Mouse (Mus musculus): ENCODE results near the gene Pld2. TPM values are rescaled to one million over a fixed set of nuclear protein-coding genes. Genes with fewer than 3 reads are reported as not detected.

Pld2 gene
- total and polyA plus RNA-seq, 2 experiments from 2014 or later = 6.8 to 18.5 TPM

- no peaks in the 10 kb centered on the region for H3K9me3 ChIP-seq (replicated peaks; ENCODE audit: control insufficient read depth, low read length)
- no peak overlapping the region for H3K27ac ChIP-seq (ENCODE audit: low read depth)
- no peak overlapping the region for H3K9ac ChIP-seq (replicated peaks; ENCODE audit: low read depth, low read length)
- no peak for TF ChIP-seq CTCF (IDR thresholded peaks at IDR 0.05; ENCODE audit: low read depth)
- TF ChIP-seq EP300 (IDR thresholded peaks at IDR 0.05; ENCODE audit: low read depth) = no peak
- ATAC-seq (ENCODE audit: insufficient read depth, low read depth) = no peak
- no peaks in the 10 kb centered on the region for H3K4me1 ChIP-seq (ENCODE audit: control insufficient read depth, insufficient read depth)
- H3K27me3 ChIP-seq (ENCODE audit: control insufficient read depth, insufficient read depth, low read length) = peaks cover 10% of the 10 kb centered on the region; the same call in 1 of the 2 replicates
- 63% methylated on average over 7 of the region's 7 CpGs for WGBS
- H3K4me2 ChIP-seq (ENCODE audit: low read depth, low read length) = no peak overlapping the region
- DNase-seq (ENCODE audit: low spot score) = no peak
- no peaks in the 10 kb centered on the region for H3K36me3 ChIP-seq (replicated peaks; ENCODE audit: control insufficient read depth, insufficient read depth, low read length)
- H3K4me3 ChIP-seq (ENCODE audit: low read depth, low read length) = no peak overlapping the region
Measured at GRCm38 (mm10) chr11:70512709-70513342, 27.0 kb upstream of the Pld2 start.

GRCm38 (mm10) chr11:70513520-70513919 is 26.3 kb upstream of the Pld2 start:
- Histone ChIP-seq H3K9ac (replicated peaks; ENCODE audit: low read depth, low read length) (no peak overlapping the region), H3K27ac (ENCODE audit: low read depth) (no peak overlapping the region), H3K4me3 (ENCODE audit: low read depth, low read length) (no peak overlapping the region), H3K36me3 (replicated peaks; ENCODE audit: control insufficient read depth, insufficient read depth, low read length) (no peaks in the 10 kb centered on the region), H3K9me3 (replicated peaks; ENCODE audit: control insufficient read depth, low read length) (no peaks in the 10 kb centered on the region), H3K4me1 (ENCODE audit: control insufficient read depth, insufficient read depth) (no peaks in the 10 kb centered on the region), H3K27me3 (ENCODE audit: control insufficient read depth, insufficient read depth, low read length) (peaks cover 10% of the 10 kb centered on the region; the same call in 1 of the 2 replicates), H3K4me2 (ENCODE audit: low read depth, low read length) (no peak overlapping the region)
- TF ChIP-seq CTCF (IDR thresholded peaks at IDR 0.05; ENCODE audit: low read depth) = no peak
- TF ChIP-seq EP300 (IDR thresholded peaks at IDR 0.05; ENCODE audit: low read depth) = no peak
- no peak for DNase-seq (ENCODE audit: low spot score)
- ATAC-seq (ENCODE audit: insufficient read depth, low read depth) = peak; percentile 24; the same call in 1 of the 2 replicates
- WGBS = 43% methylated on average over 11 of the region's 11 CpGs

GRCm38 (mm10) chr11:70514288-70514687 is 25.6 kb upstream of the Pld2 start, which contains the start of gene Vmo1:
Vmo1 (minus strand) TSS chr11:70514616.
- H3K4me1 ChIP-seq (ENCODE audit: control insufficient read depth, insufficient read depth) = no peaks in the 10 kb centered on the region
- H3K4me3 ChIP-seq (ENCODE audit: low read depth, low read length) = no peak within 1 kb of the TSS
- DNase-seq (ENCODE audit: low spot score) = no peak
- ATAC-seq (ENCODE audit: insufficient read depth, low read depth) = no peak
- TF ChIP-seq CTCF (IDR thresholded peaks at IDR 0.05; ENCODE audit: low read depth) = no peak
- no peak for TF ChIP-seq EP300 (IDR thresholded peaks at IDR 0.05; ENCODE audit: low read depth)
- no peak within 1 kb of the TSS for H3K4me2 ChIP-seq (ENCODE audit: low read depth, low read length)
- no peaks in the 10 kb centered on the region for H3K36me3 ChIP-seq (replicated peaks; ENCODE audit: control insufficient read depth, insufficient read depth, low read length)
- no peak within 1 kb of the TSS for H3K9ac ChIP-seq (replicated peaks; ENCODE audit: low read depth, low read length)
- no peaks in the 10 kb centered on the region for H3K9me3 ChIP-seq (replicated peaks; ENCODE audit: control insufficient read depth, low read length)
- no peak within 1 kb of the TSS for H3K27ac ChIP-seq (ENCODE audit: low read depth)
- peaks cover 8% of the 10 kb centered on the region; the same call in 1 of the 2 replicates for H3K27me3 ChIP-seq (ENCODE audit: control insufficient read depth, insufficient read depth, low read length)
- WGBS = 84% methylated on average over 7 of the region's 7 CpGs

- no peak overlapping the region for H3K27ac ChIP-seq (ENCODE audit: low read depth)
- H3K4me2 ChIP-seq (ENCODE audit: low read depth, low read length) = no peak overlapping the region
- no peaks in the 10 kb centered on the region for H3K9me3 ChIP-seq (replicated peaks; ENCODE audit: control insufficient read depth, low read length)
- peak; percentile 51 for DNase-seq (ENCODE audit: low spot score)
- TF ChIP-seq CTCF (IDR thresholded peaks at IDR 0.05; ENCODE audit: low read depth) (peak; percentile 73), EP300 (IDR thresholded peaks at IDR 0.05; ENCODE audit: low read depth) (no peak)
- H3K9ac ChIP-seq (replicated peaks; ENCODE audit: low read depth, low read length) = no peak overlapping the region
- H3K36me3 ChIP-seq (replicated peaks; ENCODE audit: control insufficient read depth, insufficient read depth, low read length) = no peaks in the 10 kb centered on the region
- no peak overlapping the region for H3K4me3 ChIP-seq (ENCODE audit: low read depth, low read length)
- ATAC-seq (ENCODE audit: insufficient read depth, low read depth) = no peak
- H3K27me3 ChIP-seq (ENCODE audit: control insufficient read depth, insufficient read depth, low read length) = no peaks in the 10 kb centered on the region
- no peaks in the 10 kb centered on the region for H3K4me1 ChIP-seq (ENCODE audit: control insufficient read depth, insufficient read depth)
- WGBS = 23% methylated on average over 2 of the region's 2 CpGs
Measured at GRCm38 (mm10) chr11:70516352-70516751, 23.5 kb upstream of the Pld2 start.

GRCm38 (mm10) chr11:70518436-70518835 is 21.4 kb upstream of the Pld2 start:
- H3K4me1 ChIP-seq (ENCODE audit: control insufficient read depth, insufficient read depth) = no peaks in the 10 kb centered on the region
- H3K27ac ChIP-seq (ENCODE audit: low read depth) = no peak overlapping the region
- no peak overlapping the region for H3K4me3 ChIP-seq (ENCODE audit: low read depth, low read length)
- WGBS = 65% methylated on average over 1 of the region's 1 CpGs
- DNase-seq (ENCODE audit: low spot score) = no peak
- no peak overlapping the region for H3K9ac ChIP-seq (replicated peaks; ENCODE audit: low read depth, low read length)
- no peaks in the 10 kb centered on the region for H3K9me3 ChIP-seq (replicated peaks; ENCODE audit: control insufficient read depth, low read length)
- TF ChIP-seq CTCF (IDR thresholded peaks at IDR 0.05; ENCODE audit: low read depth) (no peak), EP300 (IDR thresholded peaks at IDR 0.05; ENCODE audit: low read depth) (no peak)
- no peak overlapping the region for H3K4me2 ChIP-seq (ENCODE audit: low read depth, low read length)
- H3K36me3 ChIP-seq (replicated peaks; ENCODE audit: control insufficient read depth, insufficient read depth, low read length) = no peaks in the 10 kb centered on the region
- H3K27me3 ChIP-seq (ENCODE audit: control insufficient read depth, insufficient read depth, low read length) = no peaks in the 10 kb centered on the region
- ATAC-seq (ENCODE audit: insufficient read depth, low read depth) = no peak

- Histone ChIP-seq H3K36me3 (replicated peaks; ENCODE audit: control insufficient read depth, insufficient read depth, low read length) (no peaks in the 10 kb centered on the region), H3K4me2 (ENCODE audit: low read depth, low read length) (peak within 1 kb of the TSS; percentile 51), H3K27me3 (ENCODE audit: control insufficient read depth, insufficient read depth, low read length) (no peaks in the 10 kb centered on the region), H3K27ac (ENCODE audit: low read depth) (peak within 1 kb of the TSS; percentile 70), H3K4me1 (ENCODE audit: control insufficient read depth, insufficient read depth) (no peaks in the 10 kb centered on the region), H3K9ac (replicated peaks; ENCODE audit: low read depth, low read length) (peak within 1 kb of the TSS; percentile 61), H3K4me3 (ENCODE audit: low read depth, low read length) (peak within 1 kb of the TSS; percentile 31), H3K9me3 (replicated peaks; ENCODE audit: control insufficient read depth, low read length) (no peaks in the 10 kb centered on the region)
- TF ChIP-seq EP300 (IDR thresholded peaks at IDR 0.05; ENCODE audit: low read depth) (no peak), CTCF (IDR thresholded peaks at IDR 0.05; ENCODE audit: low read depth) (no peak)
- no peak for DNase-seq (ENCODE audit: low spot score)
- ATAC-seq (ENCODE audit: insufficient read depth, low read depth) = no peak
- 91% methylated on average over 10 of the region's 10 CpGs for WGBS
Measured at GRCm38 (mm10) chr11:70518923-70519322, 20.9 kb upstream of the Pld2 start, which contains the start of gene Gltpd2. Gltpd2 (plus strand) TSS chr11:70519196.

Measured in heart, postnatal 0 days (tissue).